Mouse (Mus musculus) olfactory bulb, adult 2 months (tissue): Measurements from ENCODE around the gene Hist1h2bn. TPM values are rescaled to one million over a fixed set of nuclear protein-coding genes. Genes with fewer than 3 reads are reported as not detected.
"Not testable (repeated sequence)": the region's sequence is repeated elsewhere in the genome, so short reads cannot be mapped to it uniquely, and the experiment has no call there.

Experiments used
- H3K27ac ChIP-seq: fragments of 200-500 bp; 2 replicates; pipeline ENCODE4 v1.5.1; 2012; ENCODE audit warnings: low read depth, low read length; ENCODE audit not compliant: insufficient read depth
- H3K4me1 ChIP-seq: fragments of 200-500 bp; 2 replicates; pipeline ENCODE4 v1.6.1; 2012; ENCODE audit warnings: low read length; ENCODE audit not compliant: control insufficient read depth, insufficient read depth
- H3K4me3 ChIP-seq: fragments of 200-500 bp; 2 replicates; pipeline ENCODE4 v1.5.1; 2012; ENCODE audit warnings: mild to moderate bottlenecking, low read depth, low read length, moderate library complexity; ENCODE audit not compliant: insufficient read depth
- CTCF ChIP-seq: fragments of 200-500 bp; IDR thresholded peaks from 2 replicates; pipeline ENCODE4 v1.5.1; 2012; ENCODE audit warnings: low read depth, mild to moderate bottlenecking, low read length, moderate library complexity; ENCODE audit not compliant: insufficient read depth
- POLR2A ChIP-seq: fragments of 200-500 bp; IDR thresholded peaks from 2 replicates; pipeline ENCODE4 v1.6.1; 2012; ENCODE audit warnings: mild to moderate bottlenecking, low read depth, low read length, moderate library complexity; ENCODE audit not compliant: insufficient read depth
- WGBS: fragments of 180-500 bp; shearing (Covaris S2); methylation state at CpG from one replicate; pipeline ENCODE4 v1.1.7; 2018; 5-methylcytosine and 5-hydroxymethylcytosine counted together
- polyA plus RNA-seq: library from polyadenylated mRNA; stranded (reverse); fragments of >200 nt; gene quantifications from 2 replicates; pipeline ENCODE4 v1.2.4, GENCODE M21; 2012; ENCODE audit warnings: low replicate concordance; ENCODE audit not compliant: missing spikeins, insufficient read depth, insufficient read length

Hist1h2bn gene
- polyA plus RNA-seq, 1 experiment = not detected

- WGBS = under 1% methylated on average over 11 of the region's 38 CpGs
- H3K4me3 ChIP-seq = peak overlapping the region; percentile 54
These were observed 37.2 kb upstream of the Hist1h2bn start for GRCm38 (mm10) chr13:21716540-21717391.

GRCm38 (mm10) chr13:21717397-21718357, 36.2 kb upstream of the Hist1h2bn start, which contains the start of gene Hist1h3h:
Gene Hist1h3h (plus strand): TSS chr13:21717659.
- H3K4me3 ChIP-seq = peak within 1 kb of the TSS; percentile 60
- peak within 1 kb of the TSS; percentile 88 for H3K27ac ChIP-seq
- peak; percentile 55 for TF ChIP-seq POLR2A
- not testable (repeated sequence) for H3K4me1 ChIP-seq
- WGBS = 2% methylated on average over 28 of the region's 56 CpGs

More at GRCm38 (mm10) chr13:21716540-21717391, 37.2 kb upstream of the Hist1h2bn start:
- not testable (repeated sequence) for H3K4me1 ChIP-seq
- peak overlapping the region; percentile 88 for H3K27ac ChIP-seq
- peak; percentile 11; the same call in 1 of the 2 replicates for TF ChIP-seq POLR2A

GRCm38 (mm10) chr13:21718381-21719080, 35.4 kb upstream of the Hist1h2bn start:
- Histone ChIP-seq H3K4me3 (no peak overlapping the region), H3K27ac (no peak overlapping the region), H3K4me1 (0 out of 2 replicates have a peak, but pooled peaks cover 5% of the 10 kb centered on the region)
- no peak for TF ChIP-seq CTCF
- 68% methylated on average over 4 of the region's 4 CpGs for WGBS

GRCm38 (mm10) chr13:21721107-21721756, 32.7 kb upstream of the Hist1h2bn start:
- H3K4me1 ChIP-seq, H3K27ac ChIP-seq: not testable (repeated sequence)
- WGBS = 1% methylated on average over 28 of the region's 44 CpGs
- H3K4me3 ChIP-seq = peak overlapping the region; percentile 52

GRCm38 (mm10) chr13:21721757-21722372, 32.1 kb upstream of the Hist1h2bn start, which contains the start of gene Hist1h2bm:
Gene Hist1h2bm (plus strand): TSS chr13:21722044.
- H3K4me1 ChIP-seq = not testable (repeated sequence)
- peak; percentile 32; the same call in 1 of the 2 replicates for TF ChIP-seq POLR2A
- Histone ChIP-seq H3K27ac (peak within 1 kb of the TSS; percentile 70), H3K4me3 (peak within 1 kb of the TSS; percentile 53)
- WGBS = under 1% methylated on average over 37 of the region's 37 CpGs

GRCm38 (mm10) chr13:21722373-21722925, 31.5 kb upstream of the Hist1h2bn start:
- Histone ChIP-seq H3K27ac (peak overlapping the region; percentile 70), H3K4me3 (peak overlapping the region; percentile 53), H3K4me1 (0 out of 2 replicates have a peak, but pooled peaks cover 5% of the 10 kb centered on the region)
- WGBS = 3% methylated on average over 11 of the region's 11 CpGs
- TF ChIP-seq POLR2A (no peak; the same call in 1 of the 2 replicates), CTCF (no peak)

GRCm38 (mm10) chr13:21722993-21723836, 30.7 kb upstream of the Hist1h2bn start:
- no peak overlapping the region for H3K27ac ChIP-seq
- 56% methylated on average over 5 of the region's 5 CpGs for WGBS
- 0 out of 2 replicates have a peak, but pooled peaks cover 5% of the 10 kb centered on the region for H3K4me1 ChIP-seq
- no peak overlapping the region for H3K4me3 ChIP-seq
- TF ChIP-seq POLR2A (no peak), CTCF (no peak)
